Mouse (Mus musculus): ENCODE measurements around the gene Elovl5. TPM values are rescaled to one million over a fixed set of nuclear protein-coding genes. Genes with fewer than 3 reads are reported as not detected.

Elovl5 gene
- polyA plus RNA-seq, 1 experiment from 2014 or later = 102 TPM

DNA sequence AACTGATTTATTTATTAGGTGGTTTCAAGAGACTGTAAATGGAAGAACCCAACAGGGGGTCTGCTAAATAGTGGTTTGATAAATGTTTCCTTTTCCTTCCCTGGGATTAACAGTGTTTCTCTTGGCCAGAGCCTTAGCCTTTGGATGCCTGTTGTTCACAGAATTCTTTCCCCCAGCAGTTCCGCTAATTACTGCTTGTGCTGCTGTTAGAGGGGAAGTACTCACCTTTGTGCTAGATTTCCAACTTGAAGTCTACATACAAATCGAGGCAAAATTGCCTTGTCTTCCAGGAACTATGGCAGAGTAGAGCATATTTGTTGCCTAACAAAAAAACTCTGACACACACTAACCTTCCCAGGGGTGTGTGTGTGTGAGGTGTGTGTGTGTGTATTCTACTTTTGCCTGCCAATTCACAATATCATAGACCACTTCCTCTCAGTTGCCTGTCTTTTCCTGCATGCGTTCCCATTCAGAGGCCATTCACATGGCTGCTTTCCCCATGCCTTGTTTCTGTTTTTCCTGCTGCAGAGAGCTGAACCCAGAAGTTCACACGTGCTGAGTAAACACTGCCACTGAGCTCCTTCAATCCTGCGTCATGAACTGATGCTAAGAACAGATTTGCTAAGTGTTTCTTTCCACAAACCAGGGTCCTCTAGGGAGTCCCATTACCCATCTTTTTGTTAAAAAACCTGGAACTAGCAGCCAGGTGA, 2.0 kb downstream of the Elovl5 start:
- no peak for DNase-seq (ENCODE audit: low spot score)
- peaks cover 39% of the 10 kb centered on the region for H3K4me1 ChIP-seq
- peak overlapping the region; percentile 96 for H3K4me3 ChIP-seq
- no peaks in the 10 kb centered on the region for H3K27me3 ChIP-seq (ENCODE audit: low read depth, poor library complexity, severe bottlenecking)
- no peaks in the 10 kb centered on the region for H3K9me3 ChIP-seq (replicated peaks)
- 82% methylated on average over 5 of the region's 5 CpGs for WGBS
- no peak overlapping the region for H3K27ac ChIP-seq (replicated peaks)
- peaks cover 3% of the 10 kb centered on the region; the same call in 1 of the 2 replicates for H3K36me3 ChIP-seq

DNA sequence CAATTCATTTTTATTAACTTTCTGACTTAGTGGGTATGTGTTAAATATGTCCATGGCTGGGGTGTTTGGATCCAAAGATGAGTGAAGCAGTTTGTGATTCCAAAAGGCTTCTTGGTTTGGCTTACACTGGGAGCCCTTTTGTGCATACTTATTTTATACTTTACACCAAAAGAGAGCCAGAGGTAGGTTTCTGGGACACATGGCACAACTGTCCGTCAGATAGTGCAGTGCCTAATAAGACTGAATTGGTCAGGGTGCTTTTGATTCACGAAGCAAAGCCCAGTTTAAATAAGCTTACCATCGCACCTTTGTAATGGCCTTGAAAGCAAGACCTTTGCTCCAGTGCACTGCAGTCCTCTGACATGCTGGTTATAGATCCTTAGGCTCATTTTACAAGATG, 3.3 kb downstream of the Elovl5 start:
- Histone ChIP-seq H3K9me3 (replicated peaks) (no peaks in the 10 kb centered on the region), H3K27ac (replicated peaks) (no peak overlapping the region), H3K27me3 (ENCODE audit: low read depth, poor library complexity, severe bottlenecking) (no peaks in the 10 kb centered on the region), H3K4me1 (peaks cover 45% of the 10 kb centered on the region), H3K4me3 (no peak overlapping the region), H3K36me3 (peaks cover 3% of the 10 kb centered on the region; the same call in 1 of the 2 replicates)
- 88% methylated on average over 3 of the region's 3 CpGs for WGBS
- no peak for DNase-seq (ENCODE audit: low spot score)

- DNase-seq (ENCODE audit: low spot score) = no peak
- 78% methylated on average over 18 of the region's 18 CpGs for WGBS
- Histone ChIP-seq H3K27ac (replicated peaks) (no peak overlapping the region), H3K4me3 (no peak overlapping the region), H3K27me3 (ENCODE audit: low read depth, poor library complexity, severe bottlenecking) (no peaks in the 10 kb centered on the region), H3K4me1 (peaks cover 53% of the 10 kb centered on the region), H3K36me3 (peaks cover 3% of the 10 kb centered on the region; the same call in 1 of the 2 replicates), H3K9me3 (replicated peaks) (no peaks in the 10 kb centered on the region)
Measured at GRCm38 (mm10) chr9:77921366-77922260, 4.4 kb downstream of the Elovl5 start.

DNA sequence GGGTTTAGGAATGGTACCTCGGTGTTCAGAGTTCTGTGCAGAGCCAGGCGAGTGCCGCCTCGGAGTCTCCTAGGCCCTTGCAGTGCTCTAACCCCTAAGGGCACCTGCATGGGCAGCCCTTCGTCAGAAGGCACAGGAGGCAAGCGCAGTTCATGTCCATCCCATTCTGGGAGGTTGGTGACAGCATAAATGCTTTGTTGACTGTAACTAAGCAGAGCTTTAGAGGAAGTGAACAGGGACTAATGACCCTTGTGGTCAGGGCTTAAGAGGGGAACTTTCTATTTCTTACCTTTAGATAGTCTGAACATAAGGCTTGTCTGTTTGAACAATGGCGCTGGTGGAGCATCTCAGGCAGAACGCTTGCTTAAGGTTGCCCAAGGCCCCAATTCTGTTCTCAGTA, 6.6 kb downstream of the Elovl5 start:
- no peak overlapping the region for H3K27ac ChIP-seq (replicated peaks)
- no peaks in the 10 kb centered on the region for H3K9me3 ChIP-seq (replicated peaks)
- H3K36me3 ChIP-seq = peaks cover 3% of the 10 kb centered on the region; the same call in 1 of the 2 replicates
- 92% methylated on average over 8 of the region's 8 CpGs for WGBS
- no peak for DNase-seq (ENCODE audit: low spot score)
- no peak overlapping the region for H3K4me3 ChIP-seq
- no peaks in the 10 kb centered on the region for H3K27me3 ChIP-seq (ENCODE audit: low read depth, poor library complexity, severe bottlenecking)
- H3K4me1 ChIP-seq = peaks cover 56% of the 10 kb centered on the region

DNA sequence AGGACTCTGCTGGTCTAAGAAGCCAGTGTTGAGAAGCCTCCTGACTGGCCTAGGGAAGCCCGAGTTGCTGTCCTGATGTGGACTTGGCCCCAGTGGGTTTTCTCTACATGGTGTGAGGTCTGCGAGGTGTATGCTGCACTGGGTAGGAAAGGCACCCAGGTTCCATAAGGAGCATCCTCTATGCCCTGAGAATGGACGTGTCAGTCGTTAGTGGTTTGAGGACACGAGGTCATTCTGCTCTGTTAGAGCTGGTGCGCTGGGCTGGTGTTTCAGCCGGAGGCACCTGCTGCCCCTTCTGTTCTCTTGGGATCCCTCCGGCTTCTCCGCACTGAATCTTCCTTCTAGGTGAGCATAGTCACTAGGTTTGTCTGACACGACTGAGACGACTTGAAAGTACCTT, 7.0 kb downstream of the Elovl5 start:
- no peak overlapping the region for H3K4me3 ChIP-seq
- peaks cover 3% of the 10 kb centered on the region; the same call in 1 of the 2 replicates for H3K36me3 ChIP-seq
- H3K27ac ChIP-seq (replicated peaks) = no peak overlapping the region
- H3K27me3 ChIP-seq (ENCODE audit: low read depth, poor library complexity, severe bottlenecking) = no peaks in the 10 kb centered on the region
- no peak for DNase-seq (ENCODE audit: low spot score)
- peaks cover 52% of the 10 kb centered on the region for H3K4me1 ChIP-seq
- no peaks in the 10 kb centered on the region for H3K9me3 ChIP-seq (replicated peaks)
- 86% methylated on average over 11 of the region's 11 CpGs for WGBS

GRCm38 (mm10) chr9:77926151-77926550, 9.0 kb downstream of the Elovl5 start:
- Histone ChIP-seq H3K9me3 (replicated peaks) (no peaks in the 10 kb centered on the region), H3K4me1 (peaks cover 58% of the 10 kb centered on the region), H3K27me3 (ENCODE audit: low read depth, poor library complexity, severe bottlenecking) (no peaks in the 10 kb centered on the region), H3K4me3 (no peak overlapping the region), H3K27ac (replicated peaks) (no peak overlapping the region), H3K36me3 (0 out of 2 replicates have a peak, but pooled peaks cover 3% of the 10 kb centered on the region)
- no peak for DNase-seq (ENCODE audit: low spot score)
- 90% methylated on average over 8 of the region's 8 CpGs for WGBS

DNA sequence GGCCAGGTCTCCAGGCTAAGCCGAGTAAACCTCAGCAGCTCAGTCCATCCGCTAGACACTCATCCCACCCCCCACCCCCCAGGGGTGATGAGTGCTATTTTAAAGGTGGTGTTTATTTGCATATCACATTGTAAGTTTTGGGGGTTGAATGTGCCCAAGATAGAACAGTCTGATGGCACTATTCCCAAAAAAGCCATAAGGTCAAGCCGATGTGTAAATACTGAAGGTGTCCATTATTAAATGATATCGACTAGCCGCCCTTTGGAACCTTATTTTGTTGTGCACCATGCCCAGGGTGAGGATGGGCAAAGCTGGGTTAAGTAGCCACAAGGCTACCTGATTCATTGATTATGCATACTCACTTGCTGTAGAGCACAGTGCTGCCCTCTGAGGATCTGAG, 9.7 kb downstream of the Elovl5 start:
- 0 out of 2 replicates have a peak, but pooled peaks cover 3% of the 10 kb centered on the region for H3K36me3 ChIP-seq
- no peaks in the 10 kb centered on the region for H3K9me3 ChIP-seq (replicated peaks)
- DNase-seq (ENCODE audit: low spot score) = no peak
- H3K4me3 ChIP-seq = no peak overlapping the region
- no peaks in the 10 kb centered on the region for H3K27me3 ChIP-seq (ENCODE audit: low read depth, poor library complexity, severe bottlenecking)
- no peak overlapping the region for H3K27ac ChIP-seq (replicated peaks)
- peaks cover 66% of the 10 kb centered on the region for H3K4me1 ChIP-seq
- WGBS = 92% methylated on average over 5 of the region's 5 CpGs

DNA sequence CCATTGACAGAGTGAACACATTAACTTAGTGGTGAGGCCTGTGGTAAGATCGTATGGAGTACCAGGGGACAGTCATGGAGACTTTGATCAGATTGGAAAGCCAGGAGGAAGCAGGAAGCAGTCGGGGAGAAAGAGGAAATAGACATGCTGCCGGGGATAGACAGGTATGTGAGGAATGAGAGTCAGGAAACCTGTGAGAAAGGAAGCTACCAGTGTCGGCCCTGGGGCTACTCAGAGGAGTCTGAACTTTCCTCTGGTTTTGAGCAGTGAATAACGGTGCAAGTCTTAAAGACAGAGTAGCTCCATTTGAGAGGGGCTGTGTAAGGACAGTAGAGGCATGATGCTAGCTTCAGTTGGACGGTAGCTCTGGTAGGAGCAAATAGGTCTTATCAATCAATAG, 10.3 kb downstream of the Elovl5 start:
- peaks cover 68% of the 10 kb centered on the region for H3K4me1 ChIP-seq

GRCm38 (mm10) chr9:77928769-77929168, 11.6 kb downstream of the Elovl5 start:
- Histone ChIP-seq H3K4me3 (no peak overlapping the region), H3K36me3 (no peaks in the 10 kb centered on the region), H3K4me1 (peaks cover 66% of the 10 kb centered on the region), H3K27ac (replicated peaks) (0 out of 2 replicates have a peak overlapping the region, but pooled peaks have one; percentile 9), H3K27me3 (ENCODE audit: low read depth, poor library complexity, severe bottlenecking) (no peaks in the 10 kb centered on the region), H3K9me3 (replicated peaks) (no peaks in the 10 kb centered on the region)
- DNase-seq (ENCODE audit: low spot score) = no peak
- WGBS = 83% methylated on average over 4 of the region's 4 CpGs

More for the DNA sequence above, 10.3 kb downstream of the Elovl5 start:
- no peak overlapping the region for H3K27ac ChIP-seq (replicated peaks)
- no peak for DNase-seq (ENCODE audit: low spot score)
- 72% methylated on average over 6 of the region's 6 CpGs for WGBS
- H3K36me3 ChIP-seq = no peaks in the 10 kb centered on the region
- H3K4me3 ChIP-seq = no peak overlapping the region
- no peaks in the 10 kb centered on the region for H3K9me3 ChIP-seq (replicated peaks)
- H3K27me3 ChIP-seq (ENCODE audit: low read depth, poor library complexity, severe bottlenecking) = no peaks in the 10 kb centered on the region

GRCm38 (mm10) chr9:77929296-77929695, 12.1 kb downstream of the Elovl5 start:
- Histone ChIP-seq H3K27me3 (ENCODE audit: low read depth, poor library complexity, severe bottlenecking) (no peaks in the 10 kb centered on the region), H3K4me1 (peaks cover 61% of the 10 kb centered on the region), H3K4me3 (no peak overlapping the region), H3K36me3 (peaks cover 1% of the 10 kb centered on the region; the same call in 1 of the 2 replicates), H3K9me3 (replicated peaks) (no peaks in the 10 kb centered on the region), H3K27ac (replicated peaks) (no peak overlapping the region)
- DNase-seq (ENCODE audit: low spot score) = no peak
- 93% methylated on average over 5 of the region's 5 CpGs for WGBS

DNA sequence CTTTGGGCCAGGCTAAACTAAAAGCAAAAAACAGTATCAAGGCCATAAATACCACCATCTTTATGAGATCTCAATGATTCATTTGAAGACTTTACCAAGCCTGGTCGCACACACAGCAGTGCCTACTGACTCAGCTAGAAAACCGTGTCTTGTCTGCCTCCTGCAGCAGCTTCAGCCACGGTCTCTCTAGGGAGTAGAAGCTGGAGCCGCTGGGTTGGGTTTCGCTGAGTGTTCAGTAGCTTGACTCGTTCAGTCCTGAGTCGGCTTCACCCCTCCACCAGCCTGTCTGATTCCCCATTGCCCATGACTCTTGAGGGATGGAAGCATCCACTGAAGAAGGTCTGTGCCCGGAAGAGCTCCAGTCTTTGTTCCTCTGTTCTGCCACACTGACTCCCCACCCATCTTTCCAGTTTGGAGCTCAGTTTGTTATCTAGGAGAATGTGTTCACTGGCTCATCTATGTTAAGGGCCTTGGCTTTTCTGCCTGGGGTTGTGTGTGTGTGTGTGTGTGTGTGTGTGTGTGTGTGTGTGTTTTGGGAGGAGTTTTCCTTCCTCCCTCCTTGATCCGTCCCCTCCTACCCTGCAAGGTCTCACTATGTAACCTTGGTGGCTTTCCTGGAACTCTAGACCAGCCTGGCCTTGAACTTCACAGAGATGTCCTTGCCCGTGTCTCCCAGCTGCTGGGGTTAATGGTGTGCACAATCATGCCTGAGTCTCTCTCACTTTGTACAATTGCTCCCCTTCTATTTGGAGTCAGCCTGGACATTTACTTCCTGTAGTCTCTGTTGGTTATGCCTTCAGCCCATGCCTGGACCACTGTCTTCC, 13.1 kb downstream of the Elovl5 start:
- Histone ChIP-seq H3K4me3 (no peak overlapping the region), H3K27me3 (ENCODE audit: low read depth, poor library complexity, severe bottlenecking) (no peaks in the 10 kb centered on the region), H3K36me3 (peaks cover 4% of the 10 kb centered on the region; the same call in 1 of the 2 replicates), H3K27ac (replicated peaks) (peak overlapping the region; percentile 38), H3K4me1 (peaks cover 59% of the 10 kb centered on the region), H3K9me3 (replicated peaks) (no peaks in the 10 kb centered on the region)
- 63% methylated on average over 10 of the region's 10 CpGs for WGBS
- no peak for DNase-seq (ENCODE audit: low spot score)

GRCm38 (mm10) chr9:77930860-77931184, 13.7 kb downstream of the Elovl5 start:
- H3K4me3 ChIP-seq = no peak overlapping the region
- 63% methylated on average over 4 of the region's 4 CpGs for WGBS
- peaks cover 5% of the 10 kb centered on the region; the same call in 1 of the 2 replicates for H3K36me3 ChIP-seq
- no peak overlapping the region for H3K27ac ChIP-seq (replicated peaks)
- H3K27me3 ChIP-seq (ENCODE audit: low read depth, poor library complexity, severe bottlenecking) = no peaks in the 10 kb centered on the region
- H3K9me3 ChIP-seq (replicated peaks) = no peaks in the 10 kb centered on the region
- H3K4me1 ChIP-seq = peaks cover 53% of the 10 kb centered on the region
- no peak for DNase-seq (ENCODE audit: low spot score)
